Comparison of ENCODE assay signal across 10 mouse cellular contexts in genomic region chr3:116221686-116222010, GRCm38 (mm10). TPM values are rescaled to one million over a fixed set of nuclear protein-coding genes. Genes with fewer than 3 reads are reported as not detected.
DNase-seq lines count a peak whose midpoint lies in the region; ATAC-seq and TF ChIP-seq lines count a peak whose summit lies in the region.
"Had no signal": no experiment of that assay in that cellular context is flagged by ENCODE, and none has a peak within 500 bp of the region (broad histone marks: within the 10 kb centered on the region; RNA-seq: fewer than 3 reads in every experiment).

No protein-coding gene starts in this region.

- no peak overlapping the region for H3K4me3 ChIP-seq in liver, postnatal 0 days (ENCODE audit: low read depth, low read length)
- no peak overlapping the region for H3K4me3 ChIP-seq in neural tube, embryonic 15.5 days (replicated peaks)
- H3K4me3 ChIP-seq: neural tube, embryonic 12.5 days had no signal

- H3K9me3 ChIP-seq in liver, postnatal 0 days (ENCODE audit: low read length), result no peaks in the 10 kb centered on the region
- no peaks in the 10 kb centered on the region for H3K9me3 ChIP-seq in neural tube, embryonic 15.5 days (replicated peaks)
- H3K9me3 ChIP-seq: G1E; neural tube, embryonic 12.5 days had no signal

- H3K9ac ChIP-seq in liver, postnatal 0 days (replicated peaks), result no peak overlapping the region
- no peak overlapping the region for H3K9ac ChIP-seq in neural tube, embryonic 15.5 days (replicated peaks)
- H3K9ac ChIP-seq: neural tube, embryonic 12.5 days had no signal

- DNase-seq in kidney, adult 9 months, result peak; percentile 25
- no peak for DNase-seq in kidney, postnatal 4 days
- DNase-seq in WW6 (ENCODE audit: low read depth, low spot score), result peak; percentile 1
- DNase-seq in adrenal gland, postnatal 36 days, result peak; percentile 41 to 50
- DNase-seq in kidney, postnatal 14 days, result peak; percentile 49
- DNase-seq in liver, postnatal 0 days, result no peak
- DNase-seq in c-Kit-positive CD71-positive TER-119-positive erythroid progenitor cells, embryonic 14.5 days (ENCODE audit: low spot score), result no peak

- H3K27ac ChIP-seq in liver, postnatal 0 days (ENCODE audit: low read depth), result no peak overlapping the region
- no peak overlapping the region for H3K27ac ChIP-seq in neural tube, embryonic 15.5 days (replicated peaks)
- H3K27ac ChIP-seq: neural tube, embryonic 12.5 days had no signal

- WGBS in liver, postnatal 0 days (ENCODE audit: insufficient replicate concordance), result 30% methylated on average over 3 of the region's 3 CpGs
- 34% methylated on average over 3 of the region's 3 CpGs for WGBS in neural tube, embryonic 15.5 days

- no peak for TF ChIP-seq EP300 in liver, postnatal 0 days (IDR thresholded peaks at IDR 0.05; ENCODE audit: low read depth)

- H3K4me1 ChIP-seq in liver, postnatal 0 days (ENCODE audit: insufficient read depth), result 0 out of 2 replicates have a peak, but pooled peaks cover 3% of the 10 kb centered on the region
- peaks cover 10% of the 10 kb centered on the region for H3K4me1 ChIP-seq in neural tube, embryonic 15.5 days

- no peak for TF ChIP-seq CTCF in liver, postnatal 0 days (IDR thresholded peaks at IDR 0.05; ENCODE audit: low read depth)

- no peak overlapping the region for H3K4me2 ChIP-seq in liver, postnatal 0 days (ENCODE audit: low read depth, low read length)
- H3K4me2 ChIP-seq in neural tube, embryonic 15.5 days, result no peak overlapping the region

- H3K27me3 ChIP-seq in liver, postnatal 0 days (ENCODE audit: insufficient read depth, low read length), result no peaks in the 10 kb centered on the region
- no peaks in the 10 kb centered on the region for H3K27me3 ChIP-seq in neural tube, embryonic 15.5 days (replicated peaks)
- H3K27me3 ChIP-seq: neural tube, embryonic 12.5 days had no signal

- H3K36me3 ChIP-seq in liver, postnatal 0 days (replicated peaks; ENCODE audit: insufficient read depth, low read length), result no peaks in the 10 kb centered on the region
- no peaks in the 10 kb centered on the region for H3K36me3 ChIP-seq in neural tube, embryonic 15.5 days
- H3K36me3 ChIP-seq: G1E; neural tube, embryonic 12.5 days had no signal

- ATAC-seq in liver, postnatal 0 days, result no peak
- ATAC-seq in neural tube, embryonic 15.5 days (ENCODE audit: low FRiP score), result no peak

RNA-seq across cellular contexts. Expression of gene Gpr88, which starts 31.7 kb away (rescaled TPM):
- total RNA-seq in adrenal gland, postnatal 36 days (2021), result under 1 TPM; 0.26 to 0.63 TPM
- 0.18 and 0.30 TPM in 2 replicates for polyA plus RNA-seq in liver, postnatal 0 days (2015; fragmentation: Nextera tagmentation; extraction: Ambion mirVana)
- 5.3 and 6.4 TPM in 2 replicates for polyA plus RNA-seq in neural tube, embryonic 15.5 days (2015; fragmentation: Nextera tagmentation; extraction: Ambion mirVana)
- polyA plus RNA-seq: G1E had no signal

Comparison
In these comparisons a context has a peak if more than half of its experiments do, and no peak if none do; other contexts are left out.
1. DNase-seq: peak in kidney, adult 9 months (single experiment), WW6 (single experiment), adrenal gland, postnatal 36 days (2 of 2) and kidney, postnatal 14 days (single experiment); none in kidney, postnatal 4 days (0 of 2), liver, postnatal 0 days (single experiment) and c-Kit-positive CD71-positive TER-119-positive erythroid progenitor cells, embryonic 14.5 days (single experiment).